Mouse (Mus musculus) midbrain, embryonic 11.5 days (tissue): ENCODE measurements around the gene Sectm1a. TPM values are rescaled to one million over a fixed set of nuclear protein-coding genes. Genes with fewer than 3 reads are reported as not detected.
"Not testable (repeated sequence)": the region's sequence is repeated elsewhere in the genome, so short reads cannot be mapped to it uniquely, and the experiment has no call there.

Source experiments
- ATAC-seq: fragments of 200-750 bp; cut with Nextera tagmentation; 2 replicates; pipeline ENCODE4 v1.8.0; 2017; ENCODE audit warnings: moderate TSS enrichment, moderate library complexity; ENCODE audit not compliant: low FRiP score
- DNase-seq: peaks from one replicate; pipeline ENCODE4 v3.0.0; 2015; ENCODE audit warnings: low spot score; ENCODE audit errors: missing footprints
- H3K27ac ChIP-seq: fragments of 300-500 bp; sonication (generic); 2 replicates; pipeline ENCODE4 v1.5.1; 2014; ENCODE audit warnings: low read depth, low read length
- H3K27me3 ChIP-seq: fragments of 300-500 bp; sonication (generic); 2 replicates; pipeline ENCODE4 v1.6.1; 2014; ENCODE audit warnings: mild to moderate bottlenecking, low read length, moderate library complexity, mixed read lengths; ENCODE audit not compliant: control insufficient read depth, insufficient read depth
- H3K36me3 ChIP-seq: fragments of 300-500 bp; sonication (generic); 2 replicates; pipeline ENCODE4 v1.6.1; 2014; ENCODE audit warnings: mild to moderate bottlenecking, low read length, moderate library complexity, mixed read lengths; ENCODE audit not compliant: control insufficient read depth, insufficient read depth
- H3K4me1 ChIP-seq: fragments of 300-500 bp; sonication (generic); 2 replicates; pipeline ENCODE4 v1.6.1; 2014; ENCODE audit warnings: low read length; ENCODE audit not compliant: control insufficient read depth, insufficient read depth
- H3K4me2 ChIP-seq: fragments of 300-500 bp; sonication (generic); 2 replicates; pipeline ENCODE4 v1.6.1; 2014; ENCODE audit warnings: mild to moderate bottlenecking, moderate library complexity
- H3K4me3 ChIP-seq: fragments of 300-500 bp; sonication (generic); 2 replicates; pipeline ENCODE4 v1.5.1; 2014; ENCODE audit warnings: low read depth, low read length
- H3K9ac ChIP-seq: fragments of 300-500 bp; sonication (generic); 2 replicates; pipeline ENCODE4 v1.6.1; 2014; ENCODE audit warnings: low read length
- H3K9me3 ChIP-seq: fragments of 300-500 bp; sonication (generic); 2 replicates; pipeline ENCODE4 v1.6.1; 2016; ENCODE audit warnings: low read length; ENCODE audit not compliant: control insufficient read depth
- WGBS: fragments of 180-500 bp; shearing (Covaris S2); extraction: QIAGEN DNeasy Blood & Tissue Kit; methylation state at CpG from one replicate; pipeline ENCODE4 v1.1.7; 2014; 5-methylcytosine and 5-hydroxymethylcytosine counted together
- polyA plus RNA-seq: library from polyadenylated mRNA; unstranded; fragments of >200 nt; fragmentation: Nextera tagmentation; extraction: Ambion mirVana; gene quantifications from 2 replicates; pipeline ENCODE4 v1.2.1, GENCODE M21; 2014

Sectm1a gene
- polyA plus RNA-seq, 1 experiment from 2014 or later: not detected

- Histone ChIP-seq H3K27me3 (no peaks in the 10 kb centered on the region), H3K9me3 (no peaks in the 10 kb centered on the region), H3K36me3 (no peaks in the 10 kb centered on the region), H3K9ac (no peak overlapping the region), H3K4me1 (no peaks in the 10 kb centered on the region), H3K27ac (no peak overlapping the region), H3K4me3 (no peak overlapping the region), H3K4me2 (no peak overlapping the region)
- 90% methylated on average over 18 of the region's 18 CpGs for WGBS
- ATAC-seq (no peak), DNase-seq (no peak)
Observed at GRCm38 (mm10) chr11:121118106-121118505, 37.1 kb upstream of the Sectm1a start.

- no peaks in the 10 kb centered on the region for H3K9me3 ChIP-seq
- no peak overlapping the region for H3K4me3 ChIP-seq
- H3K27me3 ChIP-seq: no peaks in the 10 kb centered on the region
- no peak overlapping the region for H3K4me2 ChIP-seq
- ATAC-seq (no peak), DNase-seq (no peak)
- H3K4me1 ChIP-seq: no peaks in the 10 kb centered on the region
- no peaks in the 10 kb centered on the region for H3K36me3 ChIP-seq
- no peak overlapping the region for H3K27ac ChIP-seq
- WGBS: 87% methylated on average over 5 of the region's 5 CpGs
- H3K9ac ChIP-seq: no peak overlapping the region
Observed at GRCm38 (mm10) chr11:121112091-121112775, 31.2 kb upstream of the Sectm1a start.

GRCm38 (mm10) chr11:121111601-121112000 lies 30.6 kb upstream of the Sectm1a start:
- no peak overlapping the region for H3K4me3 ChIP-seq
- no peaks in the 10 kb centered on the region for H3K36me3 ChIP-seq
- no peaks in the 10 kb centered on the region for H3K9me3 ChIP-seq
- 93% methylated on average over 1 of the region's 1 CpGs for WGBS
- DNase-seq (no peak), ATAC-seq (no peak)
- no peaks in the 10 kb centered on the region for H3K27me3 ChIP-seq
- no peak overlapping the region for H3K4me2 ChIP-seq
- no peaks in the 10 kb centered on the region for H3K4me1 ChIP-seq
- H3K27ac ChIP-seq: no peak overlapping the region
- H3K9ac ChIP-seq: no peak overlapping the region

DNA sequence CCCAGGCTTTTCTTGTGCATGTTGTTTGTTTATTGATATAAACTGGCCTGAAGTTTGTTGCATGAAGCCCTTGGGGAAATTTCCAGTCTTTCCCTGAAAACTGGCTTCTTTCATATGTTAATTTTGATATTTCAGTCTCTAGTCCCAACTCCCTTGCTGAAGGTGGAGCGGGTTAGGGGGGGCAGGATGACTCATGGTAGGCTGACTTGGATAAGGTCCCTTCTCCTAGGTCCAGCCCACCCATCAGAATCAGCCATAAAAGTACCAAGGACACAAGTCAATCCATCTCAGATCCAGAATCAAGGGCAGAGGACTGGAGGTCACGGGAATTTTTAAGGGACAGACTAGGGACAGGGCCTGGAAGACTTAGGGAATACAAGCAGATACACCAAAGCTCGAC lies 30.0 kb upstream of the Sectm1a start:
- H3K36me3 ChIP-seq: no peaks in the 10 kb centered on the region
- ATAC-seq (no peak), DNase-seq (no peak)
- no peaks in the 10 kb centered on the region for H3K4me1 ChIP-seq
- H3K4me3 ChIP-seq: no peak overlapping the region
- no peak overlapping the region for H3K27ac ChIP-seq
- H3K27me3 ChIP-seq: no peaks in the 10 kb centered on the region
- H3K9me3 ChIP-seq: no peaks in the 10 kb centered on the region
- H3K4me2 ChIP-seq: no peak overlapping the region
- WGBS: 92% methylated on average over 3 of the region's 3 CpGs
- H3K9ac ChIP-seq: no peak overlapping the region

- Histone ChIP-seq H3K4me2 (no peak overlapping the region), H3K4me1 (no peaks in the 10 kb centered on the region), H3K27me3 (no peaks in the 10 kb centered on the region), H3K9me3 (no peaks in the 10 kb centered on the region), H3K4me3 (no peak overlapping the region), H3K27ac (no peak overlapping the region), H3K36me3 (no peaks in the 10 kb centered on the region), H3K9ac (no peak overlapping the region)
- WGBS: 15% methylated on average over 2 of the region's 2 CpGs
- ATAC-seq: no peak
- DNase-seq: no peak
Observed at GRCm38 (mm10) chr11:121109986-121110385, 29.0 kb upstream of the Sectm1a start.

- DNase-seq (no peak), ATAC-seq (no peak)
- Histone ChIP-seq H3K4me3 (no peak overlapping the region), H3K36me3 (no peaks in the 10 kb centered on the region), H3K27me3 (no peaks in the 10 kb centered on the region), H3K9ac (no peak overlapping the region), H3K9me3 (no peaks in the 10 kb centered on the region), H3K4me1 (no peaks in the 10 kb centered on the region), H3K4me2 (no peak overlapping the region), H3K27ac (no peak overlapping the region)
- WGBS: 76% methylated on average over 9 of the region's 9 CpGs
Observed at GRCm38 (mm10) chr11:121108061-121108460, 27.0 kb upstream of the Sectm1a start.

DNA sequence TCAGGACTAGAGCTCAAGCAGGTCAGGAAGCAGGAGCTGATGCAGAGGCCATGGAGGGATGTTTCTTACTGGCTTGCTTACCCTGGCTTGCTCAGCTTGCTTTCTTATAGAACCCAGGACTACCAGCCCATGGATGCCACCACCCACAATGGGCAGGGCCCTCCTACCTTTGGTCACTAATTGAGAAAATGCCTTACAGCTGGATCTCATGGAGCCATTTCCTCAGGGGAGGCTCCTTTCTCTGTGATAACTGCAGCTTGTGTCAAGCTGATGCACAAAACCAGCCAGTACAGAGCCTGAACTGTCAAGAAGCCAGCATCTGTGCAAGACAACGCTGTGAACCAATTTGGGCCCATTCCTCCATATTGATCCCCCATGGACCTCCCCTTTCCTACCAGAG lies 26.2 kb upstream of the Sectm1a start:
- not testable (repeated sequence) for H3K4me1 ChIP-seq, H3K4me3 ChIP-seq, H3K36me3 ChIP-seq, H3K9me3 ChIP-seq, H3K27ac ChIP-seq, DNase-seq, H3K27me3 ChIP-seq, H3K9ac ChIP-seq, ATAC-seq, H3K4me2 ChIP-seq
- 85% methylated on average over 1 of the region's 1 CpGs for WGBS

GRCm38 (mm10) chr11:121101124-121101805 lies 20.2 kb upstream of the Sectm1a start:
- H3K27me3 ChIP-seq: no peaks in the 10 kb centered on the region
- H3K4me3 ChIP-seq: no peak overlapping the region
- WGBS: 89% methylated on average over 4 of the region's 4 CpGs
- H3K36me3 ChIP-seq: no peaks in the 10 kb centered on the region
- no peak overlapping the region for H3K9ac ChIP-seq
- H3K27ac ChIP-seq: no peak overlapping the region
- DNase-seq (no peak), ATAC-seq (no peak)
- no peaks in the 10 kb centered on the region for H3K4me1 ChIP-seq
- H3K9me3 ChIP-seq: no peaks in the 10 kb centered on the region; the same call in 1 of the 2 replicates
- no peak overlapping the region for H3K4me2 ChIP-seq

- no peak for ATAC-seq
Observed at GRCm38 (mm10) chr11:121100692-121101091, 19.7 kb upstream of the Sectm1a start.

More at GRCm38 (mm10) chr11:121100692-121101091, 19.7 kb upstream of the Sectm1a start:
- Histone ChIP-seq H3K4me1 (no peaks in the 10 kb centered on the region), H3K9me3 (no peaks in the 10 kb centered on the region; the same call in 1 of the 2 replicates), H3K36me3 (no peaks in the 10 kb centered on the region), H3K4me3 (no peak overlapping the region), H3K27ac (no peak overlapping the region), H3K27me3 (no peaks in the 10 kb centered on the region), H3K4me2 (no peak overlapping the region), H3K9ac (no peak overlapping the region)
- DNase-seq: peak; percentile 14
- 78% methylated on average over 7 of the region's 7 CpGs for WGBS
